In the genomic region with DNA sequence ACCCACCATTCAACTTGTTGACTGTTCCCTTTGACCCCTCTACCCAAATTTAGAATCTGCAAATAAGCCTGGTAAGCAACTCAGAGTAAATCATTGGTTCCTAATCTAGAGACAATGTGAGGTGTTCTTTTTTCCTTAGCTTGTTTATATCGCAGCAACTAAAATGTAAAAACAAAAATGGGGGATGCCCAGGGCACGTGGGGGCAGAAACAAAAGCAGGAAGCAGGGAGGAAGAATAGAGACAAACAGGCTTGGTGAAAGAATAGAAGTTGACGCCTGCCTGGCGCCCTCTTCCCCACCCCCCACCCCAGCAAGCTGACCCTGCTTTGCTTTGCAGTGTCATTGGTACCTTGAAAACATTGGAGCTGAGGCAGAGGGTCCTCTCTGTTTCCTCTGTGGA, we compare ENCODE assay signal across 32 mouse cellular contexts. TPM values are rescaled to one million over a fixed set of nuclear protein-coding genes. Genes with fewer than 3 reads are reported as not detected.
A peak's percentile ranks its signal among the peaks of the same experiment; 100 is the strongest.
DNase-seq lines count a peak whose midpoint lies in the region; ATAC-seq and TF ChIP-seq lines count a peak whose summit lies in the region.
"Had no signal": no experiment of that assay in that cellular context is flagged by ENCODE, and none has a peak within 500 bp of the region (broad histone marks: within the 10 kb centered on the region; RNA-seq: fewer than 3 reads in every experiment).

No protein-coding gene starts in this region.

- no peaks in the 10 kb centered on the region for H3K36me3 ChIP-seq in midbrain, embryonic 10.5 days
- H3K36me3 ChIP-seq in midbrain, embryonic 16.5 days (ENCODE audit: control insufficient read depth, insufficient read depth, low read length), result no peaks in the 10 kb centered on the region
- H3K36me3 ChIP-seq in forebrain, embryonic 15.5 days, result no peaks in the 10 kb centered on the region
- H3K36me3 ChIP-seq: embryonic facial prominence, embryonic 10.5 days; embryonic facial prominence, embryonic 13.5 days; forebrain, embryonic 10.5 days; G1E; hindbrain, embryonic 10.5 days; hindbrain, embryonic 13.5 days had no signal

- H3K27ac ChIP-seq in left cerebral cortex, adult 2 months, result peak overlapping the region; percentile 36
- H3K27ac ChIP-seq in midbrain, embryonic 10.5 days (replicated peaks), result 0 out of 2 replicates have a peak overlapping the region, but pooled peaks have one; percentile 3
- no peak overlapping the region for H3K27ac ChIP-seq in midbrain, embryonic 16.5 days (ENCODE audit: low read length)
- H3K27ac ChIP-seq in olfactory bulb, adult 2 months (ENCODE audit: insufficient read depth, low read depth, low read length), result peak overlapping the region; percentile 82
- H3K27ac ChIP-seq in forebrain, embryonic 15.5 days (replicated peaks), result no peak overlapping the region
- no peak overlapping the region for H3K27ac ChIP-seq in gastrocnemius, adult 2 months
- H3K27ac ChIP-seq: embryonic facial prominence, embryonic 10.5 days; embryonic facial prominence, embryonic 13.5 days; forebrain, embryonic 10.5 days; forebrain, embryonic 13.5 days; heart, adult 2 months; hindbrain, embryonic 13.5 days had no signal

- no peak overlapping the region for H3K4me2 ChIP-seq in midbrain, embryonic 16.5 days (ENCODE audit: low read length)
- H3K4me2 ChIP-seq in forebrain, embryonic 15.5 days (replicated peaks), result no peak overlapping the region
- H3K4me2 ChIP-seq: embryonic facial prominence, embryonic 13.5 days; forebrain, embryonic 13.5 days; heart, embryonic 11.5 days; hindbrain, embryonic 13.5 days had no signal

- ATAC-seq in midbrain, embryonic 16.5 days, result no peak
- no peak for ATAC-seq in forebrain, embryonic 15.5 days (replicated peaks)
- ATAC-seq: forebrain, embryonic 13.5 days; forebrain, postnatal 0 days; hindbrain, embryonic 16.5 days; inflammation-experienced regulatory T-cells, adult 6 months; Patski had no signal

- peaks cover 8% of the 10 kb centered on the region; the same call in 1 of the 2 replicates for H3K4me1 ChIP-seq in midbrain, embryonic 10.5 days
- H3K4me1 ChIP-seq in midbrain, embryonic 16.5 days (ENCODE audit: control insufficient read depth, insufficient read depth, low read length), result 0 out of 2 replicates have a peak, but pooled peaks cover 2% of the 10 kb centered on the region
- peaks cover 35% of the 10 kb centered on the region for H3K4me1 ChIP-seq in olfactory bulb, adult 2 months (ENCODE audit: control insufficient read depth, insufficient read depth, low read length)
- H3K4me1 ChIP-seq in forebrain, embryonic 15.5 days, result no peaks in the 10 kb centered on the region
- H3K4me1 ChIP-seq: embryonic facial prominence, embryonic 13.5 days; forebrain, embryonic 13.5 days; hindbrain, embryonic 13.5 days had no signal

- H3K27me3 ChIP-seq in midbrain, embryonic 10.5 days (ENCODE audit: low read depth, poor library complexity, severe bottlenecking), result no peaks in the 10 kb centered on the region
- no peaks in the 10 kb centered on the region for H3K27me3 ChIP-seq in midbrain, embryonic 16.5 days (ENCODE audit: control insufficient read depth, insufficient read depth, low read depth, low read length)
- no peaks in the 10 kb centered on the region for H3K27me3 ChIP-seq in forebrain, embryonic 15.5 days
- H3K27me3 ChIP-seq: embryonic facial prominence, embryonic 13.5 days; forebrain, embryonic 13.5 days; hindbrain, embryonic 13.5 days; Patski had no signal

- no peak for TF ChIP-seq CTCF in left cerebral cortex, adult 2 months (IDR thresholded peaks at IDR 0.05)
- TF ChIP-seq CTCF in olfactory bulb, adult 2 months (IDR thresholded peaks at IDR 0.05; ENCODE audit: insufficient read depth, low read depth, low read length), result no peak
- TF ChIP-seq CTCF in gastrocnemius, adult 2 months (IDR thresholded peaks at IDR 0.05), result no peak

- no peaks in the 10 kb centered on the region for H3K9me3 ChIP-seq in midbrain, embryonic 10.5 days (replicated peaks)
- H3K9me3 ChIP-seq in midbrain, embryonic 16.5 days (replicated peaks; ENCODE audit: control insufficient read depth, low read length, poor library complexity, severe bottlenecking), result no peaks in the 10 kb centered on the region
- no peaks in the 10 kb centered on the region for H3K9me3 ChIP-seq in forebrain, embryonic 15.5 days
- H3K9me3 ChIP-seq: embryonic facial prominence, embryonic 13.5 days; forebrain, embryonic 13.5 days; G1E; hindbrain, embryonic 10.5 days; hindbrain, embryonic 13.5 days had no signal

- WGBS in midbrain, embryonic 10.5 days, result 43% methylated on average over 4 of the region's 4 CpGs
- WGBS in midbrain, embryonic 16.5 days, result 39% methylated on average over 4 of the region's 4 CpGs
- whole genome bisulfite sequencing in olfactory bulb, adult 2 months, result 27% methylated on average over 4 of the region's 4 CpGs
- 38% methylated on average over 4 of the region's 4 CpGs for WGBS in forebrain, embryonic 15.5 days

- H3K9ac ChIP-seq in midbrain, embryonic 16.5 days (ENCODE audit: low read depth, low read length), result no peak overlapping the region
- no peak overlapping the region for H3K9ac ChIP-seq in forebrain, embryonic 15.5 days (replicated peaks)
- H3K9ac ChIP-seq: embryonic facial prominence, embryonic 13.5 days; forebrain, embryonic 13.5 days; forebrain, postnatal 0 days; hindbrain, embryonic 13.5 days had no signal

- DNase-seq in left cerebral cortex, adult 2 months (ENCODE audit: extremely low spot score in 1 of 2, low spot score in 2 of 2), result no peak
- DNase-seq in left cerebral cortex, adult 18-20 months (ENCODE audit: low spot score in 2 of 2), result no peak
- DNase-seq in midbrain, embryonic 10.5 days (ENCODE audit: low spot score), result no peak
- peak; percentile 49 for DNase-seq in lung, postnatal 10 days
- DNase-seq in gastrocnemius, adult 2 months, result no peak
- DNase-seq: adrenal gland, postnatal 10 days; adrenal gland, postnatal 36 days; B cell, adult 2 months; cerebellum, adult 18-20 months; cerebellum, adult 9-11 months; cerebellum, postnatal 25 days; embryo, embryonic 11 days; forebrain, postnatal 0 days; gastrocnemius, postnatal 25 days; heart, adult 2 months had no signal

- H3K4me3 ChIP-seq in left cerebral cortex, adult 2 months, result no peak overlapping the region
- H3K4me3 ChIP-seq in midbrain, embryonic 10.5 days, result no peak overlapping the region
- H3K4me3 ChIP-seq in midbrain, embryonic 16.5 days (ENCODE audit: low read depth, low read length), result no peak overlapping the region
- no peak overlapping the region for H3K4me3 ChIP-seq in olfactory bulb, adult 2 months (ENCODE audit: insufficient read depth, low read depth, low read length)
- no peak overlapping the region for H3K4me3 ChIP-seq in forebrain, embryonic 15.5 days
- no peak overlapping the region for H3K4me3 ChIP-seq in gastrocnemius, adult 2 months
- H3K4me3 ChIP-seq: embryonic facial prominence, embryonic 10.5 days; embryonic facial prominence, embryonic 13.5 days; erythroblast, embryonic 14.5 days; forebrain, embryonic 10.5 days; forebrain, embryonic 13.5 days; heart, adult 2 months; hindbrain, embryonic 10.5 days; hindbrain, embryonic 13.5 days had no signal

- no peak for TF ChIP-seq POLR2A in olfactory bulb, adult 2 months (IDR thresholded peaks at IDR 0.05; ENCODE audit: insufficient read depth, low read depth, low read length)

- intact Hi-C loops in left cerebral cortex, adult 2 months (cut with DNase I), result no loop called here
- intact Hi-C loops in gastrocnemius, adult 2 months (cut with DNase I), result no loop called here

RNA-seq across cellular contexts. Expression of gene Rasgef1a, which starts 33.9 kb away (rescaled TPM):
- total RNA-seq in left cerebral cortex, adult 2 months (2021), result 100 to 1,000 TPM; 208 to 213 TPM
- total RNA-seq in left cerebral cortex, adult 18-20 months (2021), result 100 to 1,000 TPM; 201 to 250 TPM
- 0.09 and 0.15 TPM in 2 replicates for polyA plus RNA-seq in midbrain, embryonic 10.5 days (2016; fragmentation: Nextera tagmentation; extraction: Ambion mirVana)
- polyA plus RNA-seq in midbrain, embryonic 16.5 days (2015; fragmentation: Nextera tagmentation; extraction: Ambion mirVana), result 7.8 and 8.8 TPM in 2 replicates
- not detected in 2 replicates for polyA plus RNA-seq in olfactory bulb, adult 2 months (2012; ENCODE audit: insufficient read depth, insufficient read length, low replicate concordance, missing spikeins)
- 3.7 and 4.1 TPM in 2 replicates for polyA plus RNA-seq in forebrain, embryonic 15.5 days (2015; fragmentation: Nextera tagmentation; extraction: Ambion mirVana)
- total RNA-seq in gastrocnemius, adult 2 months (2021), result under 1 TPM in 1 of 2 experiments, not detected in 1; 0.18 TPM
- total RNA-seq: common myeloid progenitor, adult 5-6 weeks; granulocyte monocyte progenitor cell, adult 5-6 weeks had no signal
- polyA plus RNA-seq: erythroblast, embryonic 14.5 days; G1E; hindbrain, embryonic 10.5 days had no signal

Comparison
In these comparisons a context has a peak if more than half of its experiments do, and no peak if none do; other contexts are left out.
1. H3K27ac ChIP-seq: peak in left cerebral cortex, adult 2 months (single experiment), midbrain, embryonic 10.5 days (single experiment) and olfactory bulb, adult 2 months (single experiment); none in midbrain, embryonic 16.5 days (single experiment), forebrain, embryonic 15.5 days (single experiment) and gastrocnemius, adult 2 months (single experiment).